Mouse (Mus musculus): ENCODE data around the gene Cyth3.

DNA sequence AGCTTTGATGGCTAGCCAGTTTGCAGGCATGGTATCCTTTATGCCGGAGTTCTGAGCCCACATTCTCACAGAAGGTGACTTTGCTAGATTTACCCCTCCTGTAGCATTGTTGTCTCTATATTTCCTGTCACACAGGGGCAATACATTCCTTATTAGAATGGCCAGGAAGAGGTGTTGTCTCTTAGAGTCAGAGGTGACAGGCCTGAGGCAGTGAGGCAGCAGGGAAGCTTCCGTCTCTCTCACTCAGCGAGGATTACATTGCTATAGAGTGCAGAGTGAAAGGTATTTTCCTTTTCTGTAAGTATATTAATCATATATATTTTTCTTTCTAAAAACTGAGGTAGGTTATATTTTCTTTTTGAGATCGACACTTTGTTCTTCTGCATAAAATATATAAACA lies 11.6 kb downstream of the Cyth3 start:
- TF ChIP-seq CTCF (IDR thresholded peaks at IDR 0.05; ENCODE audit: extremely low read depth, insufficient read depth, insufficient read length, insufficient replicate concordance) (no peak), POLR2A (IDR thresholded peaks at IDR 0.05; ENCODE audit: low read depth, low read length) (no peak)

Measured in spleen, adult 2 months (tissue).